Mouse (Mus musculus): ENCODE measurements around the gene Smok2a.
"Not testable (repeated sequence)": the region's sequence is repeated elsewhere in the genome, so short reads cannot be mapped to it uniquely, and the experiment has no call there.

DNA sequence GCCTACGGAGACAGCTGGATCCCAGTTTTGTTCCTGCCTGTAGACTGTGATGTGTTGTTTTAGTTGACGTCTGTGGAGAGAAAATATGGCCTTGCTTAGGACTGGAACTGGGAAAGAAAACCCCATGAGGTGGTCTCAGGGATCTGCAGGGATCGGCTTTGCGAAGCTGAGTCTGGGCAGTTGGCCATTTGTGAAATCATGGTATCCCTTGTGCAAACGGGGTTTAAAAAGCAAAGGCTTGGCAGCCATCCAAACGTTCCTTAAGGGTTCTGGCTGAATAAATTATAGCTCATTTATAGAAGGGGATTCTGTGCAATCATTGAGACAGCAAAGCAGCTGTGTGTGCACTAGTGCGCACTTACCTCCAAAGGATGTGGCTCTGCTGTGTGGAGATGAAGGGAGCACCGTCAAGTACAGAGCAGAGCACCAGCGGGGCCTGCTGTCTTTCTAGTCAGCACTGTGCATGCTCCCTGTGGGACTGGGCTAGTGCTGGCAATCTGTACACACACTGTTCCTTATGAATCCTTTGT, 21.0 kb upstream of the Smok2a start:
- TF ChIP-seq POLR2A (IDR thresholded peaks at IDR 0.05; ENCODE audit: insufficient read depth, low read length); CTCF (IDR thresholded peaks at IDR 0.05; ENCODE audit: low read depth, low read length); EP300 (IDR thresholded peaks at IDR 0.05; ENCODE audit: insufficient read depth, low read depth, low read length): not testable (repeated sequence)

Data from ES-Bruce4 (cell line).